Mouse (Mus musculus) lung, postnatal 0 days (tissue): Measurements from ENCODE around the gene Myo16.

Source experiments
- CTCF ChIP-seq: IDR thresholded peaks from 2 replicates; pipeline ENCODE4 v1.5.1; 2016; ENCODE audit warnings: antibody characterized with exemption, mild to moderate bottlenecking
- EP300 ChIP-seq: IDR thresholded peaks from 2 replicates; pipeline ENCODE4 v1.6.1; 2016; ENCODE audit warnings: antibody characterized with exemption, mild to moderate bottlenecking, control low read depth

GRCm38 (mm10) chr8:10632603-10633002, 478.9 kb downstream of the Myo16 start:
- no peak for TF ChIP-seq CTCF
- no peak for TF ChIP-seq EP300
